Mouse (Mus musculus) adrenal gland, adult 2 months (tissue): ENCODE data around the gene Tk2. TPM values are rescaled to one million over a fixed set of nuclear protein-coding genes. Genes with fewer than 3 reads are reported as not detected.
A peak's percentile ranks its signal among the peaks of the same experiment; 100 is the strongest.
"Not testable (repeated sequence)": the region's sequence is repeated elsewhere in the genome, so short reads cannot be mapped to it uniquely, and the experiment has no call there.

Source experiments
- DNase-seq: peaks from one replicate; pipeline ENCODE4 v3.0.0; 2021
- long read RNA-seq: library from polyadenylated mRNA; stranded (forward); transcript quantifications from one replicate; pipeline ENCODE4 v2.0.0, GENCODE M21; 2021
- polyA plus RNA-seq: library from polyadenylated mRNA; depleted of rRNA; stranded (reverse); fragments of >200 nt; gene quantifications from 2 replicates; pipeline ENCODE4 v1.2.3, GENCODE M21; 2012; rRNA removed
- total RNA-seq, 2 experiments: library from RNA; stranded (reverse); gene quantifications; 2 replicates each; pipeline ENCODE4 v1.2.3; 2021

Tk2 gene
- total RNA-seq = 10 to 100 TPM; 59.3 to 87.1 TPM
- 54.6 and 62.1 TPM in 2 replicates for polyA plus RNA-seq
- long read RNA-seq, transcript Tk2-201 (10 exons, 2,406 nt) = major isoform, 70 of 174 reads
- long read RNA-seq, transcript Tk2-202 (9 exons, 2,312 nt) = minor isoform, 37 of 174 reads
- long read RNA-seq, partial matches to known transcripts = 1 of 174 reads
- long read RNA-seq, other reads (novel, unspliced or antisense) = 63 of 174 reads

GRCm38 (mm10) chr8:104248276-104248675, at the start of gene Tk2:
Gene Tk2 (minus strand): TSS chr8:104248558.
- peak; percentile 89 for DNase-seq

GRCm38 (mm10) chr8:104294396-104294795, 46.0 kb upstream of the Tk2 start:
- DNase-seq = no peak

GRCm38 (mm10) chr8:104293081-104293480, 44.7 kb upstream of the Tk2 start, which contains the start of gene Cmtm2a:
Gene Cmtm2a (minus strand): TSS chr8:104293181.
- not testable (repeated sequence) for DNase-seq

DNA sequence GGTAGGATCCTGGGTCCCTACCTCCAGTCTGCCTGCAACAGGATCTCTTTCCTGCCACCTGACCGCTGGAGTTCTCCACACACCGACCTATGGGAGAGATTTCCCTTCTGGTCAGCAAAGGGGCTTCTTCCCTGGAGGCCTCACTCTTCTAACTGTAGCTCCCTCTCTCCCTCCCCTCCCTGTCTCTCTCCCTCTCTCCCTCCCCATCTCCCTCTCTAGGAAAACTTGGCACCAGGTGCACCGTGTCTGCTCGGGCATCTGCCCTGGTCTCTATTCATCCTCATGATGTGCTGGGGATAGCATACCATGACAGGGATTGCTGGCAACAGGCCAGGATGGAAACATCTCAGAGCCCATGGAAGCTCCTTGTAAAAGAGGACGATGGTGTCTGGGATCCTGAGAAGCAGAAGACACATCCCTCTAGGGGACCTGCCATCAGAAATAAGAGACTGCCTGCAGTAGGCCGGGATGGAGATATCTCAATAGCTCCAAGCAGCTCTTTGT, 20.6 kb upstream of the Tk2 start:
- no peak for DNase-seq

DNA sequence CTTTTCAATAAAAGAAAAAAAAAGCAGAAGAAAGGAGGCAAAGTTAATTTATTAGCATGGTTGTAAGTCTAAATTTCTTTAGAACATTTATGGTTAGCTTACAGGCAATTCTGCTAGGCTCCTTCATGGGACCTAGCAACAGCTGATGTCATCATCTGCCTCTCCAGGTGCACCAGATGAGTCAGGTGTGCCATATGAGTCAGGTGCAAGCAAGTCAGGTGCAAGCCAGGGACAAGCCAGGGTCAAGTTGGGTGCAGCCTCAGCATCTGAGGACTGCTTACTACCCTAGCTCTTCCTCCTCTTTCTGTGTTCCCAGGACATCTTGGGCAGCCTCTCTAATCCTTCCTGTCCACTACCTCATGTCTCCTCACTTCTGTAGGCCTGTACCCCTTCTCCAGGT, 20.0 kb upstream of the Tk2 start:
- no peak for DNase-seq

DNA sequence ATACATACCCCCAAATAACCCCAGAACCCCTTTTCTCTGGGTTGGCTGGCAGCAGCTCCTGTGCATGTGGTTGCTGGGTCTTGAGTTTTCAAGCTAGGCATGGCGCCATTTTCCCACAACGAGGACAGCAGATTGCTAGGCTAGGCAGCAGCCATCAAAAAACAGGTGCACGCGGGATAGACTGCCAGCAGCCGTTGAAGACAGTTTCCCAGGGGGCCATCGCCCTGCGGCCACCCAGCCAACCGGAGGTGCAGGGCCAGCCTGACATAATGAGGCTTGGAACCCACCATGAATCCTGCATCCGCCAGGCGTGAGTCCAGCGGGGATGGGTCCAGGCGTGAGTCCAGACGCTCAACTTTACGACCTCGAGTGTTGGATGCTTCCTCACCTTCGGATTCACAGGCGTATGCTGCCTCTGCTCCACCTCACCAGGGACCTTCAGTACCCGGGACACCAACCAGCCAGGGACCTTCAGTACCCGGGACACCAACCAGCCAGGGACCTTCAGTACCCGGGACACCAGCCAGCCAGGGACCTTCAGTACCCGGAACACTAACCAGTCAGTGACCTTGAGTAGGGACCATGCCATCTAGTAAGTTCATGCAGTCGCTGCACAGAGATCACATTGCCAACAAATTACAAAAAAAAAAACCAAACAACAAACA, 16.0 kb upstream of the Tk2 start:
- peak; percentile 63 for DNase-seq

DNA sequence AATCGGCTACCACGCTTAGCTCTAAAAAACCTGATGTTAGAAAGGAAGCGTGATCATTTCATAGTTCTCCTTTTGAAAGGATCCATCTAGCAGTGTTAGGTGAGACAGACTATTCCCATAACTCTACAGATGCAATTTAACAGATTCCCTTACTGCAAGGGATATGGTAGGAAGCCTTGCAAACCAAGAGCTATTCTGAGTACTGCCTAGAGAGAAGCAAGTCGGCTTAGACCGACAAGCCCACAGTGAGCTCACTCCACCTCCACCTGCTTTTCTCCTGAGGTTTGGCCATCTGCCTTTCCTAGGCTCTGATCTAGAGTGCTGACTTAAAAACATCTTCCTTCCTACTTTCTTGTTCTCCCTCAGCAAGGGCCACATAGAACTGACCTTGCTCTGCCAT, 13.4 kb upstream of the Tk2 start:
- DNase-seq = not testable (repeated sequence)

GRCm38 (mm10) chr8:104253016-104253415, 4.7 kb upstream of the Tk2 start:
- no peak for DNase-seq

GRCm38 (mm10) chr8:104251461-104251860, 3.1 kb upstream of the Tk2 start:
- DNase-seq = peak; percentile 33

GRCm38 (mm10) chr8:104250439-104251367, 2.3 kb upstream of the Tk2 start, which contains the start of gene Cklf:
Gene Cklf (plus strand): TSS chr8:104250861.
- peak; percentile 92 for DNase-seq

DNA sequence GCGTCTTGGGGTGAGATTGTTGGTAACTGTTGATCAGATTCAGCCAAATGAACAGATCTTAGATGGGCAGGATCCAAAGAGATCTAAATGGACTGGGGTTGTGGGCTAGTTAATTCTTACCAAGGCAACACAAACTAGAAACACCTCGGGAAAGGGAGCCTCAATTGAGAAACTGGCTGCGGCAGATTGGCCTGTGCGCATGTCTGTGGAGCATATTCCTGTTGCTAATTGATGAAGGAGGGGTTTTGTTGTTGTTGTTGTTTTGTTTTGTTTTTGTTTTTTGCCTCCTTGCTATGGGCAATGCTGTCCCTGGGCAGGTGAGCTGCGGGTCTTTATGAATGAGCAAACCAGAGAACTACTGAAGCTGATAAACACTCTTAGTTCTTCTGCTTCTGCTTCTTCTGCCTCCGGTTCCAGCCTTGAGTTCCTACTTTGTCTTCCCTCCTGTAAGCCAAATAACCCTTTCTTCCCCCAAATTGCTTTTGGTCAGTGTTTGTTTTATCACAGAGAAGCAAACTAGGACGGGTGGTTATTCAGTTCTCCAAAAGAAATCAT, 1.2 kb upstream of the Tk2 start:
- DNase-seq = no peak

DNA sequence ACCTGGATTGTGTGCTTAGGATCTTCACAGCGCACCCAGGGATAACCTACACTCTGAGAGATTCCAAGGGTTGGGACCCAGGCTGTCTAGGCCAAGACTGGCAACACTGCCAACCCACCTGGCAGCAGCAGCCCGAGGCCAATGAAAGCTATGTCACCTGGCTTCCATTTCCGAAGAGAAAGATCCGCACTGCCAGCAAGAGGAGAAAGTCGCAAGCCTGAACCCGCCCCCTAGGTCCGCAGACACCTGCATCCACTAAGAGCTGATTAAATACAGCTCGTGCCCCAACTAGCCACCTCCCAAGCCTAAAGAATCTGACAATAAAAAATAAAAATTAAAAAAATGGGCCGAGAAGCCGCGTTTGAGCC, 466 bp downstream of the Tk2 start:
- no peak for DNase-seq

DNA sequence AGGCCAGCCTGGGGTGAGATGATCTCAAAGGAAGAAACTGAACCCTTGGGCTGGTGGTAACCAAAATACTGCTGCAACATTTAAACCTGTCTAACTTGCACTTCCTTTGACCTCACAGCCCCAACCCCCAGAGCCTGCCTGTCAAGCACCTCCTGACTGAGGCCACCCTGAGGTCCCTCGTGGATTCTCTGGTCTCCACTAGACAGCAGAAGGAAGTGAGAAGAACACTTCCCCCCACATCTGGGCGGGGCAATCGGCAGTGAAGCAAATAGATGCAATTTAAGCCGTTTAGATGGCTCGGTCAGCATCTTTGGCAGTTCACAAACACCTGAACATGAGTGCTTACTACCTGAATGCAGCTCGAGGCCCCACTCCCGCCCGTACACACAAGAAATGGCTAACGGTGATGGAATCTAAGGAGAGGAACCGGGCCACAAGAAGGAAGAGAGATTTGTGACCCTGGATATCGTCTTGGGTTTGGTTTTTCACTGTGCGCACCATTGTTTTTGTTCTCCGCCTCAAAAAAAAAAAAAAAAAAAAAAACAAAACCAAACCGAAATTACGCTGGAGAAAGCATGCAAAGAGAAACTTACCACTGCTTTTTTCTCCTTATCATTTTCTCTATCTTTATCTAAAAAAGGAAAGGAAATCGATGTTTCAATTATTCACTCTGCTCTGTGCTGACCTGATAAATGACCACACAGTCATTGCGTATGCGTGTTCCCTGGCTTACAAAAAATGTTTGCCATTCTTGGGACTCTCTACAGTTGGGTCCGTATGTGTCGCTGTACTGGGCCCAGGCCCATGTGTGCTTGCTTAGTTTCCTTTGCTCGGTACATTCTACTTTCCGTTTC, 1.1 kb downstream of the Tk2 start:
- peak; percentile 33 for DNase-seq

DNA sequence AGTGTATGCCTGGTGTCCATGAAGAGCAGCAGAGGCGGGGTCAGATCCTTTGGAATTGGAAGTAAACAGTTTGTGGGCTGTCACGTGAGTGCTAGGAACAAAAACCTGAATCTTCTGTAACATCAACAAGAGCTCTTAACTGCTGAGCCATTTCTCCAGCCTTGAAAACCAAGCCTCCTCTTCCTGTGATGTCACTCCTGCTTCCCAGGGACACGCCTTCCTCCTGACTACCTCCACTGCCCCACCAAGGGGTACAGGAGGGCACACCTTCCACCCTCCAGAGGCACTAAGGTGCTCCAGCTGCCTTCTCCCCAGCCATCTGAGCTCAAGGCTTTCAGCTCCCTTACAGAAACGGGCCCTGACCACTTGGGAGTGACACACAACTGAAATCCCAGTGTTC, 1.7 kb downstream of the Tk2 start:
- DNase-seq = no peak

DNA sequence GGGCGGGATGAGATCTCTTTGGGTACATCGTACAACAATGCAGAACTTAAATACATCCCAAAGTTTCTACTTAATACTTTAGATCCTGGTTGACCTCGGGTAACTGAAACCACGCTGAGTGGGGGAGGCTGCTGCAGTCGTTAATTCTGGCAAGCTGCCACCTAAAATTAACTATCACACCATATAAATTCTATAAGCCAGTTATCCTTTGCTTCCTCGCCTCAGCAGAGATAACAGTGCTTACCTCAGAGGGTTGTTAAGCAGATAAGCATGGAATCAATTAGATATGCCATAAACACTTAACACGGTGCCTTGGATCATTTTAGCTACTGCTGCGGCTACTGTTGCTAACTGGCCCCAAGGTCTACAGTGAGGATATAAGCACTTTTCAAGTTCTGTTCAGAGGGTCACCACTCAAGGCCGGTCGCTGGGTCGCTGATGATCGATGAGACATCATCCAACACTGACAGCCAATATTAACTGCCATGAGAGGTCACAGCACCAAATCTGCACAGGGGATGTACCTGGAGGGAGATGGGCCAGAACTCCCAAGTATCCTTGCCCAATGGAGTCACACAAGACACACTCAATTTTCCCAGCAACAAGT, 6.2 kb downstream of the Tk2 start:
- no peak for DNase-seq

DNA sequence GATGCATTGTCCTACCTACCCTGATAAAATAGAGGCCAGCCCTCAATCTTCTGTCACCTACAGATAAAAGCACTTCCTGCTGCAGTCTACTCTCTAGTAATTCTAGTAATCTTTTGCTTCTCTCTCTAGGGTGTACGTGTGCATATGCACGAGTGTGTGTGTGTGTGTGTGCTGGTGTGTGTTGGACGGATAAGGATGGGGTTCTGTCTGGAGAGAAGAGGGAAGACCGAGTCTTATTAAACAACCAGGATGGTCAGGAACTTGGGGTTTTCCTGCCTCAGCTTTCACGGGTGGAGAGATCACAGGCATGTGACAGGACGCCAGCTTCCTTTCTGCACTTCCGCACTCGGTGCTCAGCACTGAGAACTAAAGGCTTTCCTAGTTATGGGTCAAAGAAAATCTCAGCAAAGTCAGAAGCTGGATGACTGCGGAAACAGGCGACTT, 8.9 kb downstream of the Tk2 start:
- DNase-seq = no peak

- DNase-seq = no peak
Measured at GRCm38 (mm10) chr8:104234573-104234972, 13.8 kb downstream of the Tk2 start.

GRCm38 (mm10) chr8:104232919-104233318, 15.4 kb downstream of the Tk2 start:
- no peak for DNase-seq

GRCm38 (mm10) chr8:104232039-104232438, 16.3 kb downstream of the Tk2 start:
- no peak for DNase-seq

- no peak for DNase-seq
Measured at GRCm38 (mm10) chr8:104230377-104230776, 18.0 kb downstream of the Tk2 start.

DNA sequence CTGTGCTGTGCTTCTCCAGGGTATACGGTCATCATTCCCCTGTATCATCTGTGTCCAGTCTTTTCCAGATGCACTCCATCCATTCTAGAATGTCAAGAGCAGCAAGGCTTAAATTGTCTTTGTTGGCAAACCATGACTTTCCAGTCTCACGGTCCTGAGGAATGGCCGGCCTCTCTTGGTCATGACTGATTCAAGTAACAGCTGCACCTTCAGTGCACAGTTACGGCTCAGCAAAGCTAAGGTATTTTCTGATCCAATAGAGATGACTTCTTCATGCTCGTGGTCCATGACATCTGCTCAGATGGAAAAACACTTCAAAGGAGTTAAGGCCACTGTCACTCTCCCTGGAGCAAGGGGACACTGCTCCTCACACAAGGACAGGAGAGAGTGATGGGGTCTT, 21.3 kb downstream of the Tk2 start:
- no peak for DNase-seq
